Mouse (Mus musculus): ENCODE measurements at regions not wholly inside any gene's neighbourhood (a gene's known extent, or its start where the extent isn't known, plus 50 kb on each side); places are given as distances from the start of the nearest gene placed in this dataset.
"Not testable (repeated sequence)": the region's sequence is repeated elsewhere in the genome, so short reads cannot be mapped to it uniquely, and the experiment has no call there.

GRCm38 (mm10) chr17:4563641-4564040, 430.5 kb upstream of the Arid1b start:
- no peak for DNase-seq

- no peak for DNase-seq
Measured at GRCm38 (mm10) chr17:4576883-4577282, 417.2 kb upstream of the Arid1b start.

- DNase-seq: no peak
Measured at GRCm38 (mm10) chr17:4581851-4582250, 412.3 kb upstream of the Arid1b start.

GRCm38 (mm10) chr17:4610481-4610880, 383.7 kb upstream of the Arid1b start:
- DNase-seq: no peak

- no peak for DNase-seq
Measured at GRCm38 (mm10) chr17:4610993-4611392, 383.1 kb upstream of the Arid1b start.

GRCm38 (mm10) chr17:4611711-4612110, 382.4 kb upstream of the Arid1b start:
- DNase-seq: no peak

GRCm38 (mm10) chr17:4612136-4612535, 382.0 kb upstream of the Arid1b start:
- no peak for DNase-seq

GRCm38 (mm10) chr17:4612741-4613140, 381.4 kb upstream of the Arid1b start:
- no peak for DNase-seq

GRCm38 (mm10) chr17:4620361-4620760, 373.8 kb upstream of the Arid1b start:
- no peak for DNase-seq

- DNase-seq: not testable (repeated sequence)
Measured at GRCm38 (mm10) chr17:4626126-4626525, 368.0 kb upstream of the Arid1b start.

- DNase-seq: no peak
Measured at GRCm38 (mm10) chr17:4627542-4627941, 366.6 kb upstream of the Arid1b start.

GRCm38 (mm10) chr17:4631122-4631521, 363.0 kb upstream of the Arid1b start:
- no peak for DNase-seq

GRCm38 (mm10) chr17:4632506-4632905, 361.6 kb upstream of the Arid1b start:
- no peak for DNase-seq

- DNase-seq: no peak
Measured at GRCm38 (mm10) chr17:4633771-4634170, 360.4 kb upstream of the Arid1b start.

- DNase-seq: no peak
Measured at GRCm38 (mm10) chr17:4636796-4637353, 357.3 kb upstream of the Arid1b start.

GRCm38 (mm10) chr17:4639531-4639930, 354.6 kb upstream of the Arid1b start:
- no peak for DNase-seq

- DNase-seq: peak; percentile 38
Measured at GRCm38 (mm10) chr17:4640555-4640954, 353.6 kb upstream of the Arid1b start.

- DNase-seq: peak; percentile 30
Measured at GRCm38 (mm10) chr17:4641166-4641565, 353.0 kb upstream of the Arid1b start.

- no peak for DNase-seq
Measured at GRCm38 (mm10) chr17:4642046-4642445, 352.1 kb upstream of the Arid1b start.

- DNase-seq: no peak
Measured at GRCm38 (mm10) chr17:4643343-4643742, 350.8 kb upstream of the Arid1b start.

- DNase-seq: no peak
Measured at GRCm38 (mm10) chr17:4648603-4649002, 345.5 kb upstream of the Arid1b start.

GRCm38 (mm10) chr17:4654221-4654620, 339.9 kb upstream of the Arid1b start:
- DNase-seq: no peak

- no peak for DNase-seq
Measured at GRCm38 (mm10) chr17:4661996-4662395, 332.1 kb upstream of the Arid1b start.

- no peak for DNase-seq
Measured at GRCm38 (mm10) chr17:4668511-4668910, 325.6 kb upstream of the Arid1b start.

GRCm38 (mm10) chr17:4673271-4673670, 320.9 kb upstream of the Arid1b start:
- DNase-seq: no peak
